Mouse (Mus musculus): ENCODE results near the gene Atp8b4.

- no peak for TF ChIP-seq CTCF (IDR thresholded peaks at IDR 0.05)
- TF ChIP-seq EP300 (IDR thresholded peaks at IDR 0.05) = no peak
Measured at GRCm38 (mm10) chr2:126546392-126546791, 45.9 kb upstream of the Atp8b4 start.
